Mouse (Mus musculus) heart, embryonic 16.5 days (tissue): ENCODE data around the gene Kif6. TPM values are rescaled to one million over a fixed set of nuclear protein-coding genes. Genes with fewer than 3 reads are reported as not detected.

Experiments used
- ATAC-seq: fragments of 200-750 bp; cut with Nextera tagmentation; replicated peaks from 2 replicates; pipeline ENCODE4 v1.8.0; 2017; ENCODE audit warnings: moderate number of reproducible peaks; ENCODE audit not compliant: insufficient read depth, low FRiP score; ENCODE audit errors: extremely low read depth
- H3K27ac ChIP-seq: fragments of 300-500 bp; sonication (generic); 2 replicates; pipeline ENCODE4 v1.5.1; 2014; ENCODE audit warnings: mild to moderate bottlenecking, low read length, control low read depth, moderate library complexity
- H3K27me3 ChIP-seq: fragments of 300-500 bp; sonication (generic); 2 replicates; pipeline ENCODE4 v1.6.1; 2014; ENCODE audit warnings: low read length, mixed read lengths; ENCODE audit not compliant: control insufficient read depth, insufficient read depth
- H3K36me3 ChIP-seq: fragments of 300-500 bp; sonication (generic); 2 replicates; pipeline ENCODE4 v1.6.1; 2014; ENCODE audit not compliant: control insufficient read depth, insufficient read depth
- H3K4me1 ChIP-seq: fragments of 300-500 bp; sonication (generic); 2 replicates; pipeline ENCODE4 v1.6.1; 2014; ENCODE audit warnings: low read length, mixed read lengths; ENCODE audit not compliant: control insufficient read depth, insufficient read depth
- H3K4me2 ChIP-seq: fragments of 300-500 bp; sonication (generic); 2 replicates; pipeline ENCODE4 v1.6.1; 2014; ENCODE audit warnings: low read depth, mild to moderate bottlenecking, control low read depth, low read length
- H3K4me3 ChIP-seq: fragments of 300-500 bp; sonication (generic); 2 replicates; pipeline ENCODE4 v1.5.1; 2014; ENCODE audit warnings: mild to moderate bottlenecking, control low read depth, low read length
- H3K9ac ChIP-seq: fragments of 300-500 bp; sonication (generic); 2 replicates; pipeline ENCODE4 v1.6.1; 2014; ENCODE audit warnings: low read length, control low read depth
- H3K9me3 ChIP-seq: fragments of 300-500 bp; sonication (generic); replicated peaks from 2 replicates; pipeline ENCODE4 v1.6.1; 2016; ENCODE audit warnings: low read length; ENCODE audit not compliant: control insufficient read depth
- WGBS: fragments of 180-500 bp; shearing (Covaris S2); extraction: QIAGEN DNeasy Blood & Tissue Kit; methylation state at CpG from one replicate; pipeline ENCODE4 v1.1.7; 2014; 5-methylcytosine and 5-hydroxymethylcytosine counted together
- polyA plus RNA-seq: library from polyadenylated mRNA; unstranded; fragments of >200 nt; fragmentation: Nextera tagmentation; extraction: Ambion mirVana; gene quantifications from 2 replicates; pipeline ENCODE4 v1.2.1, GENCODE M21; 2015

The Kif6 gene
- polyA plus RNA-seq, 1 experiment from 2014 or later: 2.7 TPM

DNA sequence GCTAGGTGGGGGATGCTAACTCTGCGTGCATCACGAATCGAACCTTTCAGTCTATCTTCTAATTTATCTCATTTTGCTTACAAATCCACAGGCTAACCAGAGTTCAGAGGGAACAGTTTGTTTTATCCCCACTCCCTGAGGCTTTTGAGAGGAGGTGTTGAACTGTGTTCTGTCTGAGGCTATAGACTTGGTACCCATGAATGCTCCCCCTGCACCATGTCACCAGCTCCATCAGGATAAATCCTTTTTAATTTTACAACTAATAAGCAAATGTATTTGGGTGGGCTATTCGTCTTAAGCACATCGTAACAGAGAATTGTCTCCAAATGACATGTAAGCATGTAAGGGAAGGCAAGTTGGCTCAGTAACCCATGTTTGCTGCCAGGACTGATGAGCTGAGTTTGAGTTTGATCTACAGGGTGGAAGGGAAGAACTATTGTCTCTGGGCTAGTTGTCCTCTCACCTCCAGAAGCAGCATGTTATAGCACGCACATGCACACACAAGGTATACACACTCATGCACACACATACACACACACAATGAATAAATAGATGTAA lies 122.4 kb downstream of the Kif6 start:
- WGBS: 86% methylated on average over 6 of the region's 6 CpGs
- ATAC-seq: no peak
- H3K27ac ChIP-seq: no peak overlapping the region
- H3K4me2 ChIP-seq: no peak overlapping the region
- peaks cover 22% of the 10 kb centered on the region for H3K4me1 ChIP-seq
- H3K4me3 ChIP-seq: no peak overlapping the region
- H3K36me3 ChIP-seq: no peaks in the 10 kb centered on the region
- no peak overlapping the region for H3K9ac ChIP-seq
- H3K27me3 ChIP-seq: no peaks in the 10 kb centered on the region
- H3K9me3 ChIP-seq: no peaks in the 10 kb centered on the region; the same call in 1 of the 2 replicates

DNA sequence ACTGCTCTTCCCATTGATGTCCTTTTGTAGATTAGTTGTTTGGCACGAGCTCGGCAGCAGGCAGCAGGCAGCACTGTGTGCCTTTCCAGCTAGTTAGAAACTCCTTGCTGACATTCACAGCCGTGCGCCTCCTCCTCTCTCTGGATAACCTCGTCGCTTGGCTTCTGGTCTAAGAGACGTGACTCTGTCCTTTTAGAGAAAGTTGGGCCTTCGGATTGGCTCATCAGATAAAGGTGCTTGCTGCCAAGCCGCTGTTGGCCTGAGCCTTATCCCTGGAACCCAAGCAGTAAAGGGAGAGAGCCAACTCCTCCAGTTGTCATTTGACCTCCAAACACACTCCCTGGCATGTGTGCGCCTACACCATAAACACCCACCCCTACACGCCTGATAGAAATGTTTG lies 123.4 kb downstream of the Kif6 start:
- no peak overlapping the region for H3K9ac ChIP-seq
- no peaks in the 10 kb centered on the region for H3K27me3 ChIP-seq
- H3K4me3 ChIP-seq: no peak overlapping the region
- H3K27ac ChIP-seq: peak overlapping the region; percentile 47
- ATAC-seq: peak; percentile 64
- H3K9me3 ChIP-seq: no peaks in the 10 kb centered on the region; the same call in 1 of the 2 replicates
- 34% methylated on average over 11 of the region's 11 CpGs for WGBS
- H3K4me1 ChIP-seq: peaks cover 19% of the 10 kb centered on the region
- H3K36me3 ChIP-seq: no peaks in the 10 kb centered on the region
- H3K4me2 ChIP-seq: no peak overlapping the region

DNA sequence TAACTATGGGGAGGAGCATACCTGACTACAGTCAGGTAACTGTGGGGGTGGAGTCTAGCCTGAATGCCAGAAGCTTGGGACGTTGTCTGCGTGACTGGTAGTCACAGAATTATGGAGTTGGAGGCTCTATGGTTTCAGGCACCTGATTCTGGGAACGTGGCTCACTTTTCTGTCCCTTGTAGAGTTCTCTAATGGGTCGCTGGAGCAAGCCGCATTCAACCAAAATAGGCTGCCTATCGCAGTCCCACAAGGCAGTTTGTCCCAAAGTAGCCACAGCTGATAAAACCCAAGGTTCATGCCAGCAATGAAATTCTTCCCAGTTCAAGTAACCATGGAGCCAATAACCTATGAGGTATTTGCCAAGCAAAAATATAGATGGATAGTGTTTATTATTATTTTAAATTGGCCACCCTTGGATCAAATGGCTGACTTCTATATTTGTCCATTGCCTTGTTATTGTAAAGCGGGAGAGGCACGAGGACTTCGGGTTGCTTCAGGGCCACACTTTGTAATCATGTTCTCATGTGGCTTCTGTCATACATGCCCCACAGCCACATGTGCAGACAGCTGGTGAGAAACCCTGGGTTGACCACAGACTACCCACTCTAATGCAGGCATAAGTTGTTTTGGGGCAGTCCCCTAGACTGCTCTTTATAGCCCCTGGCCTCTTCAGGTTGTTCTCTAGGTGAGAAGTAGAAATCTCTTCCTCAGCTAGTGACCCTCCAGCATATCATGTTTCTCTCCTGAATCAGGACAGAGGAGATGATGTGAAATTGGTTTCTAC lies 125.2 kb downstream of the Kif6 start:
- H3K27ac ChIP-seq: peak overlapping the region; percentile 5; the same call in 1 of the 2 replicates
- 64% methylated on average over 9 of the region's 9 CpGs for WGBS
- no peak for ATAC-seq

DNA sequence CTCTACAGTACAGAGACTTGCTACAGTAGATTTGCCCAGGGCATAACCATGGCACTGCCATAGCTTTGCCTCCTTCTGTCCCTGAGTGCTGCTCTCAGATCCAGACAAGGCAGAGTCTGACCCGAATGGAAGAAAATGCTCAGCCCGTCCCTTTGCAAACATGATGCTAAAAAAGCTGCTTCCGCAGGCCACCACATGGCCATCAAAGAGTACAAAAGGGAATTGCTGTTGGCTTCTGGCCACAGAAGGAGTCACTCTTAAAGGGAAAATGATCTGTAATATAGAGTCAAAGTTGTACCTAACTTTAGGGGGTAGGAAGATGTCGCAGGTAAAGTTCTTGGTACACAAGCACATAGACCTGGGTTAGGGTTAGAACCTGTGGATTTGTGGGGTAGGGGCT lies 126.2 kb downstream of the Kif6 start:
- Histone ChIP-seq H3K4me2 (no peak overlapping the region), H3K36me3 (no peaks in the 10 kb centered on the region), H3K4me3 (no peak overlapping the region), H3K4me1 (peaks cover 19% of the 10 kb centered on the region), H3K9me3 (no peaks in the 10 kb centered on the region; the same call in 1 of the 2 replicates), H3K27ac (no peak overlapping the region), H3K9ac (no peak overlapping the region), H3K27me3 (no peaks in the 10 kb centered on the region)
- whole genome bisulfite sequencing: 75% methylated on average over 4 of the region's 4 CpGs
- no peak for ATAC-seq

More for the DNA sequence above, 125.2 kb downstream of the Kif6 start:
- Histone ChIP-seq H3K4me3 (no peak overlapping the region), H3K4me1 (peaks cover 19% of the 10 kb centered on the region), H3K4me2 (no peak overlapping the region), H3K9ac (no peak overlapping the region), H3K27me3 (no peaks in the 10 kb centered on the region), H3K9me3 (no peaks in the 10 kb centered on the region; the same call in 1 of the 2 replicates), H3K36me3 (no peaks in the 10 kb centered on the region)

- no peak for ATAC-seq
- Histone ChIP-seq H3K27ac (no peak overlapping the region), H3K4me1 (peaks cover 19% of the 10 kb centered on the region), H3K27me3 (no peaks in the 10 kb centered on the region), H3K9me3 (no peaks in the 10 kb centered on the region; the same call in 1 of the 2 replicates), H3K4me2 (no peak overlapping the region), H3K9ac (no peak overlapping the region), H3K36me3 (no peaks in the 10 kb centered on the region), H3K4me3 (no peak overlapping the region)
- WGBS: 77% methylated on average over 5 of the region's 5 CpGs
Observed at GRCm38 (mm10) chr17:49741927-49742326, 127.0 kb downstream of the Kif6 start.

GRCm38 (mm10) chr17:49743580-49744463 lies 128.9 kb downstream of the Kif6 start:
- Histone ChIP-seq H3K9ac (no peak overlapping the region), H3K36me3 (no peaks in the 10 kb centered on the region), H3K9me3 (no peaks in the 10 kb centered on the region; the same call in 1 of the 2 replicates), H3K27ac (no peak overlapping the region), H3K27me3 (no peaks in the 10 kb centered on the region), H3K4me1 (peaks cover 8% of the 10 kb centered on the region), H3K4me2 (no peak overlapping the region), H3K4me3 (no peak overlapping the region)
- WGBS: 70% methylated on average over 14 of the region's 14 CpGs
- ATAC-seq: no peak

DNA sequence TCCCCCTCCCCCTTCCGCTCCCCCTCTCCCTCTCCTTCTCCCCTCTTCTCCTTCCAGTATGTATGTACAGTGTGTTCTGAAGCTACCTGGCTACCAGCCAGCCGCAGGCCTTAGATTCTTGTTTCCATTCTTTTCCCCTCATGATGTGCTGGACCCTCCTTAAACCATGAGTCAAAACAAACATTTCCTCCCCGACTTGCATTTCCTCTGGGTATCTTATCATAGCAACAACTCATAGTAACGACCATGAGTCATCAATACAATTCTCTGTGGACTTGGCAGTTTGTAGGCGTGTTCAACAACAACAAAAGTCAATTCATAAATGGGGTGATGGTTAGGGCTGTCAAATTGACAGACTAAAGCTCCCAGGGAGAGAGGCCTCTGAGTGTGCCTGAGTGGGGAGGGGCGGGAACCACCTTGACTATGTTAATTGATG lies 136.0 kb downstream of the Kif6 start:
- no peaks in the 10 kb centered on the region for H3K4me1 ChIP-seq
- 45% methylated on average over 6 of the region's 6 CpGs for WGBS
- peak; percentile 41; the same call in 1 of the 2 replicates for ATAC-seq
- no peaks in the 10 kb centered on the region for H3K9me3 ChIP-seq
- H3K27me3 ChIP-seq: no peaks in the 10 kb centered on the region
- no peaks in the 10 kb centered on the region for H3K36me3 ChIP-seq
- no peak overlapping the region for H3K27ac ChIP-seq
- no peak overlapping the region for H3K9ac ChIP-seq
- no peak overlapping the region for H3K4me2 ChIP-seq
- no peak overlapping the region for H3K4me3 ChIP-seq

GRCm38 (mm10) chr17:49753874-49754273 lies 138.9 kb downstream of the Kif6 start:
- Histone ChIP-seq H3K27ac (no peak overlapping the region), H3K4me1 (no peaks in the 10 kb centered on the region), H3K4me3 (no peak overlapping the region), H3K4me2 (no peak overlapping the region), H3K36me3 (no peaks in the 10 kb centered on the region), H3K9ac (no peak overlapping the region), H3K9me3 (no peaks in the 10 kb centered on the region), H3K27me3 (no peaks in the 10 kb centered on the region)
- ATAC-seq: no peak
- 89% methylated on average over 7 of the region's 7 CpGs for WGBS
